Mouse (Mus musculus) monocyte, adult 2 months (primary cell): ENCODE results near the gene Lce1c.
"Not testable (repeated sequence)": the region's sequence is repeated elsewhere in the genome, so short reads cannot be mapped to it uniquely, and the experiment has no call there.

Experiments used
- DNase-seq, 2 experiments: peaks; one replicate each; pipeline ENCODE4 v3.0.0; 2022; ENCODE audit warnings: low spot score in 2 of 2, low read depth in 1 of 2

The Lce1c gene

GRCm38 (mm10) chr3:92678947-92679346 lies at the start of gene Lce1c:
Gene Lce1c, plus strand, starts transcription at chr3:92679247.
- DNase-seq, result no peak

- DNase-seq, result no peak
These were observed 41.0 kb upstream of the Lce1c start for GRCm38 (mm10) chr3:92637745-92638652.

GRCm38 (mm10) chr3:92638653-92638991 lies 40.4 kb upstream of the Lce1c start:
- no peak for DNase-seq

- DNase-seq, result no peak
These were observed 39.2 kb upstream of the Lce1c start for GRCm38 (mm10) chr3:92639854-92640253.

GRCm38 (mm10) chr3:92648207-92648606 lies 30.8 kb upstream of the Lce1c start, which contains the start of gene Lce1a1:
Gene Lce1a1, minus strand, starts transcription at chr3:92648307.
- DNase-seq, result no peak

GRCm38 (mm10) chr3:92656826-92657225 lies 22.2 kb upstream of the Lce1c start, which contains the start of gene Lce1b:
Gene Lce1b, minus strand, starts transcription at chr3:92656926.
- DNase-seq, result no peak

- no peak for DNase-seq
These were observed 8.8 kb upstream of the Lce1c start, which contains the start of gene Lce1a2 for GRCm38 (mm10) chr3:92670215-92670614. Gene Lce1a2, minus strand, starts transcription at chr3:92670315.

GRCm38 (mm10) chr3:92687110-92687509 lies 8.1 kb downstream of the Lce1c start, which contains the start of gene Lce1d:
Gene Lce1d, minus strand, starts transcription at chr3:92687210.
- no peak for DNase-seq

- not testable (repeated sequence) for DNase-seq
These were observed 10.1 kb downstream of the Lce1c start for GRCm38 (mm10) chr3:92689154-92689553.

GRCm38 (mm10) chr3:92691688-92692087 lies 12.6 kb downstream of the Lce1c start:
- DNase-seq, result no peak

- no peak for DNase-seq
These were observed 15.6 kb downstream of the Lce1c start for GRCm38 (mm10) chr3:92694613-92695012.

GRCm38 (mm10) chr3:92708974-92709373 lies 29.9 kb downstream of the Lce1c start, which contains the start of gene Lce1e:
Gene Lce1e, minus strand, starts transcription at chr3:92709074.
- no peak for DNase-seq

GRCm38 (mm10) chr3:92715122-92715521 lies 36.1 kb downstream of the Lce1c start:
- DNase-seq, result no peak

- no peak for DNase-seq
These were observed 41.2 kb downstream of the Lce1c start, which contains the start of gene Lce1f for GRCm38 (mm10) chr3:92720250-92720649. Gene Lce1f, minus strand, starts transcription at chr3:92720350.

- no peak for DNase-seq
These were observed 43.6 kb downstream of the Lce1c start for GRCm38 (mm10) chr3:92722631-92723030.
